Mouse (Mus musculus) hindbrain, embryonic 15.5 days (tissue): ENCODE measurements at regions not wholly inside any gene's neighbourhood (a gene's known extent, or its start where the extent isn't known, plus 50 kb on each side); places are given as distances from the start of the nearest gene placed in this dataset.

ENCODE experiments used
- ATAC-seq: fragments of 200-750 bp; cut with Nextera tagmentation; 2 replicates; pipeline ENCODE4 v1.8.0; 2017; ENCODE audit warnings: low read depth, moderate number of reproducible peaks, moderate TSS enrichment; ENCODE audit not compliant: low FRiP score
- H3K27ac ChIP-seq: fragments of 300-500 bp; sonication (generic); replicated peaks from 2 replicates; pipeline ENCODE4 v1.5.1; 2015; ENCODE audit warnings: mild to moderate bottlenecking, inconsistent platforms
- H3K27me3 ChIP-seq: fragments of 300-500 bp; sonication (generic); 2 replicates; pipeline ENCODE4 v1.6.1; 2015; ENCODE audit warnings: control low read depth, inconsistent platforms
- H3K36me3 ChIP-seq: fragments of 300-500 bp; sonication (generic); 2 replicates; pipeline ENCODE4 v1.6.1; 2015; ENCODE audit warnings: control low read depth, inconsistent platforms
- H3K4me1 ChIP-seq: fragments of 300-500 bp; sonication (generic); replicated peaks from 2 replicates; pipeline ENCODE4 v1.6.1; 2015; ENCODE audit warnings: control low read depth, inconsistent platforms
- H3K4me2 ChIP-seq: fragments of 300-500 bp; sonication (generic); 2 replicates; pipeline ENCODE4 v1.6.1; 2015; ENCODE audit warnings: moderate library complexity, mild to moderate bottlenecking, inconsistent platforms
- H3K4me3 ChIP-seq: fragments of 300-500 bp; sonication (generic); 2 replicates; pipeline ENCODE4 v1.5.1; 2015; ENCODE audit warnings: mild to moderate bottlenecking, inconsistent platforms
- H3K9ac ChIP-seq: fragments of 300-500 bp; sonication (generic); 2 replicates; pipeline ENCODE4 v1.6.1; 2015; ENCODE audit warnings: inconsistent platforms
- H3K9me3 ChIP-seq: fragments of 300-500 bp; sonication (generic); 2 replicates; pipeline ENCODE4 v1.6.1; 2016; ENCODE audit warnings: control low read depth, inconsistent platforms
- WGBS: fragments of 180-500 bp; shearing (Covaris S2); methylation state at CpG from one replicate; pipeline ENCODE4 v1.1.7; 2015; 5-methylcytosine and 5-hydroxymethylcytosine counted together

DNA sequence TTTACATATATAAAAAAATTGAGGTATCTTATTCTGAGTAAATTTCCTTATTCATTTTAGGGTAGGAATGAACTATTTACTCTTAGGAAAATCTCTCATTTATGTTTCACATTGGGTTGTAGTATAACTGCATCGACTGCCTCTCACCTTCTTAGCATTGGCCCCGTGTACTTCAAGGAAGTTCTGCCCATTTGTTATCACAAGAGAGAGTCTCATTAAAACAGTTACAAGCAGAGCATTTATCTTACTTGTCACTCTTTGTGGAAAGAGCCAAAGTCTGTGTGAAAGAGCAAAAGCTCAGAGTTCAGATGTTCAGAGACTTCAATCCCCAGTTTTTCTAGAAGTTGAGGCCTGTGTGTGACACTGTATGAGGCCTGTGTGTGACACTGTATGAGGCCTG is 323.6 kb downstream of the Gpat3 start:
- Histone ChIP-seq H3K4me1 (no peaks in the 10 kb centered on the region), H3K4me3 (no peak overlapping the region), H3K27ac (no peak overlapping the region), H3K36me3 (no peaks in the 10 kb centered on the region), H3K27me3 (no peaks in the 10 kb centered on the region), H3K4me2 (no peak overlapping the region), H3K9me3 (no peaks in the 10 kb centered on the region), H3K9ac (no peak overlapping the region)
- 67% methylated on average over 2 of the region's 2 CpGs for WGBS
- no peak for ATAC-seq

DNA sequence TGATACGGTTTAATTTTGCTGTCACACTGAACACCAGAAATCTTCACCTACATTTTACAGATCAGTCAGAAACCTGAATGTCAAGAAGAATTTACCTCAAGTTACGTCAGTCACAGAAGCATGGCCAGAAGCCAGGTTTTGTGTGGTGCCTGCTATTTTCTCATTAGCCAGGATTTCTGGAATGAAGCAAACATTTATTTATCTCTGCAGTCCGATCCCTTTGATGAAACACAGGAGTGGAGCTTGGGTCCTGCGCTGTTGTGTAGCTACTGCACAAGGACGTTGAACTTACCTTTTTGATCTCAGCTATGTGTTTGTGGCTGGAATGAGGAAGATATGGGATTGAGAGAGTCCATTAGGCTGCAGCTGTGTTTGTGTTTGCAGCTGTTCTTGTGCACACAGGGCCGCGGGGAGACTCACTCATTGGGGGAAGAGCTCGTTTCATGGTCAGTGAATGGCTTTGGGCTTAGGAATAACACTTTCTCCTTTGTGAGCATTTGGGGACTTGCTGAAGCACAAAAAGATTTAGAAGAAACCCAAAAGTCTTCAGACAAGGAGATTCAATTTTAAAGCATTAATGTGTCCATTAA is 318.2 kb downstream of the Gpat3 start:
- no peak overlapping the region for H3K4me3 ChIP-seq
- H3K9ac ChIP-seq: no peak overlapping the region
- H3K4me2 ChIP-seq: no peak overlapping the region
- peaks cover 3% of the 10 kb centered on the region; the same call in 1 of the 2 replicates for H3K4me1 ChIP-seq
- no peaks in the 10 kb centered on the region for H3K36me3 ChIP-seq
- 62% methylated on average over 8 of the region's 8 CpGs for WGBS
- H3K9me3 ChIP-seq: no peaks in the 10 kb centered on the region
- ATAC-seq: no peak
- H3K27ac ChIP-seq: no peak overlapping the region
- H3K27me3 ChIP-seq: no peaks in the 10 kb centered on the region

DNA sequence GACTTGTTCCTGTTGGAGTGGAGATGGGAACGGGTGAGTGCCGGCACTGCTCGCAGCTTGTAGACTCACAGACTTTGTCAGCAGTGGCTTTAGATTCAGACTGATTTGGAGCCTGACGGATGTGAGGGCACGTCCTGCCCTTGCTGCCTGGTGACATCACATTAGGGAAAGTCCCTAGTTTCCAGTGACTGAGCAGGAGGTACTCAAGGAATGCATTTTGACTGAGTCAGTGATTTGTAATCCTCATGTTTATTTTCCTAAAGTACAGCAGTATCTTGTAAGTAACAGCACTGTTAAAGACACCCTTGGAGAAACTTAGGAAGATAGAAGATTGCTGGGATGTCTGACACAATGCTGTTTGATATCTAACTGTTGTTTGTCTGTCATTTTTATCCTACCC is 317.6 kb downstream of the Gpat3 start:
- peaks cover 3% of the 10 kb centered on the region; the same call in 1 of the 2 replicates for H3K4me1 ChIP-seq
- no peak overlapping the region for H3K27ac ChIP-seq
- H3K27me3 ChIP-seq: no peaks in the 10 kb centered on the region
- H3K9ac ChIP-seq: no peak overlapping the region
- WGBS: 52% methylated on average over 5 of the region's 5 CpGs
- H3K4me3 ChIP-seq: no peak overlapping the region
- no peaks in the 10 kb centered on the region for H3K9me3 ChIP-seq
- H3K36me3 ChIP-seq: no peaks in the 10 kb centered on the region
- no peak for ATAC-seq
- H3K4me2 ChIP-seq: no peak overlapping the region

DNA sequence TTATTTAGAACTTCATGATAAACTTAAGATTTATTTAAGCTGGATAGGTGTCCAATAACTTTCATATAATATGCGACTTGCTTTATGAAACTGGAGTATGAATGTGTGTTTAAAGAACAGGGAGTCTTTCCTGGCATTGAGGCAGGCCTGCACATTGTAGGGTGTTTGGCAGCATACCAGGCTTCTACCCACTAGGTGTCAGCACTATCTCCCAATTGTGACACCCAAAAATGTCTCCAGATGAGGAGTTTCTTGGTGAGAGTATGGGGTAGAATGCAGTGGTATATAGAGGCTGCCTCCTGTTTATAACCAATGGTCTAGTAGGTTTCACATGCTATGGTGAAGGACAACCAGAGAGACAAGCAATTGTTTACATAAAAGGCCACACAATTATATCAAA is 311.9 kb downstream of the Gpat3 start:
- no peaks in the 10 kb centered on the region for H3K4me1 ChIP-seq
- H3K36me3 ChIP-seq: no peaks in the 10 kb centered on the region
- no peak overlapping the region for H3K9ac ChIP-seq
- 83% methylated on average over 1 of the region's 1 CpGs for WGBS
- H3K4me2 ChIP-seq: no peak overlapping the region
- H3K27me3 ChIP-seq: no peaks in the 10 kb centered on the region
- no peak overlapping the region for H3K4me3 ChIP-seq
- H3K9me3 ChIP-seq: no peaks in the 10 kb centered on the region
- no peak overlapping the region for H3K27ac ChIP-seq
- no peak for ATAC-seq

DNA sequence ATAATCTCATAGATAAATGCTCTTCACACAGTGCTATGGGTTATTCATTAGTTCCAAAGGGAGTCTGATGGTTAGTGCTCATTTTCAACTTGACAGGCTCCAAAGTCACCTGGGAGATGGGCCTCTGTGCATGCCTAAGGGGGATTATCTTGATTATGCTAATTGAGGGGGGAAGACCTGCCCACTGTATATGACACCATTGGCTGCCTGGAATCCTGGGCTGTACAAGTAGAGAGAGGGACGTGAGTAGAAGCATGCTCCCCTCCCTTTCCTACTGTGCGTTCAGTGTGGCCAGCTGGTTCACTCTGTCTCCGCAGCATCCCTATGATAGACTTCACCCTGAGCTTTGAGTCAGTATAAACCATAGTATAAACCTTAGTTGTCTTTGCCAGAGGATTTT is 300.8 kb downstream of the Gpat3 start:
- no peak for ATAC-seq
- WGBS: 64% methylated on average over 3 of the region's 3 CpGs
- no peak overlapping the region for H3K27ac ChIP-seq
- H3K4me3 ChIP-seq: no peak overlapping the region
- no peak overlapping the region for H3K9ac ChIP-seq
- no peaks in the 10 kb centered on the region for H3K36me3 ChIP-seq
- H3K4me2 ChIP-seq: no peak overlapping the region
- no peaks in the 10 kb centered on the region for H3K9me3 ChIP-seq
- no peaks in the 10 kb centered on the region for H3K4me1 ChIP-seq
- no peaks in the 10 kb centered on the region for H3K27me3 ChIP-seq

DNA sequence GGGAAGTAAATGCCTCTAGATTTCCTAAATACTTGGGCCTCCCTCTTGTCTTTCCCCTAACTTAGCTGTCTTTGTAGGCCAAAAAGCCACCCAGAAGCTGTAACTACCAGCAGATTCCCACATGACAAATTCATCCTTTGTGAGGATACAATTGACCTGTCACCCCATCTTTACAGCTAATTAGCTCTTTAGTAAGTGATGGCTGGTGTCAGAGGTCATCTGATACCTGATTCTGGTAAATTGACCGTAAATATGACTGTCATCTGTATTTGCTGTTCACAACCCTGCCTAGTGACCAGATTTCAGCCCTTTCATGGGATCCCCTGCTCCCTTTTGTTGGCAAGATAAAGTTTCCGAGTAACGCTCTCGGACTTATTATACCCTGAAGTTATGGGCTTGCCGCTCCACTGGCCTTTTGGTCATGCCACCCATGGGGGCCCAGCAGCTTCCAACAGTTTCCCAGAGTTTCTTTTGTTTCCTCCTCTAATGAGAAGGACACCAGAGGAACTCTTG is 279.5 kb downstream of the Gpat3 start:
- H3K27ac ChIP-seq: no peak overlapping the region
- no peak overlapping the region for H3K4me2 ChIP-seq
- WGBS: 16% methylated on average over 5 of the region's 5 CpGs
- no peak for ATAC-seq
- H3K4me1 ChIP-seq: no peaks in the 10 kb centered on the region; the same call in 1 of the 2 replicates
- H3K36me3 ChIP-seq: no peaks in the 10 kb centered on the region
- H3K27me3 ChIP-seq: peaks cover 67% of the 10 kb centered on the region
- H3K9ac ChIP-seq: no peak overlapping the region
- H3K4me3 ChIP-seq: no peak overlapping the region
- H3K9me3 ChIP-seq: no peaks in the 10 kb centered on the region

DNA sequence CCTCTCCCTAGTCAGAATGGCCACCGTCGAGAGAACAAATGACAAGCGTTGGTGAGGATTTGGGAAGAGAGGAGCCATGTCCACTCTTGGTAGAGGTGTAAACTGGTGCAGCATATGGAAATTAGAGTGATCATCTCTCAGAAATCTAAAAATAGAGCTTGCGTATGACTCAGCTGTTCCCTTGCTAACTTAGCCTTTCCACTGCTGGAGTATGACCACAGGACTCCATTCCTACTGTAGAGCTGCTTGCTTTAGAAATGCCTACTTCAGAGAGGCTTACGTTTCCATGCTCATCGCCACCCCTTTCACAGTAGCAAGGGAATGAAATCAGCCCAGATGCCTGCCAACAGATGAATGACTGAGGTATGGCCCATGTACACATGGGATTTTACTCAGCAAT is 277.4 kb downstream of the Gpat3 start:
- Histone ChIP-seq H3K36me3 (no peaks in the 10 kb centered on the region), H3K27me3 (peaks cover 63% of the 10 kb centered on the region), H3K9me3 (no peaks in the 10 kb centered on the region), H3K4me1 (no peaks in the 10 kb centered on the region; the same call in 1 of the 2 replicates), H3K27ac (no peak overlapping the region), H3K4me2 (no peak overlapping the region), H3K9ac (no peak overlapping the region), H3K4me3 (no peak overlapping the region)
- 92% methylated on average over 6 of the region's 6 CpGs for WGBS
- no peak for ATAC-seq

DNA sequence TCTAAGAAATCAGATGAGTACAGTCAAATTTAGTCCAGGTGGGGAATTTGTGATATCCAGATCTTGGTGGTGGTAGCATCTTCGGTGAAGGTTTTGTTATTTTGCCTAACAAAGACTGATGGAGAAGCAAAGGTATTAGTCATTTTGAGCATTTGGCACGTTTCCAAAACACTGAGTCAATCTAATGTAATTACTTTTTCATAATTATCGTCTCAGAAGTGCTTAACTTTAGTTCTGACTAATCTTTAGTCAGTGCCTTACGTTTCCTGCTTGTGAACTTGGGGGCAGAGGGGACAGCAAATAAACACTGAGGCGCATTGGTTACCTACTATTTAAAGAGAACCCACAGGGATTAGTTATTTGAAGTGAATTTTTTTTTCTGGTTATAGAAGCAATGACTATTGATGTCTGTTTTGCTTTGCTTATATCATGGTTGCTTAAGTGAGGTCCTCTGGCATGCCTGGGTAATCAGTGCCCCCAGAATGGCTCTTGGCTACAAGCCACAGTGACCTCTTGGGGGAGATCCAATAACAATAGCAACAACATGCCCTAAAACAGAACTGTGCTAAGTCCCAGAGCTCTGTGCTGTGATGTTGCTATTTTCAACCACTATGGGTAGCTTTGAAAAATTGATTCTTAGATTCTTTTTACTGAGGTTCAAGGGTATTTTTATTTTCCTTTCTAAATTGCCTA is 275.1 kb downstream of the Gpat3 start:
- Histone ChIP-seq H3K4me2 (no peak overlapping the region), H3K27ac (no peak overlapping the region), H3K4me3 (no peak overlapping the region), H3K9ac (no peak overlapping the region), H3K4me1 (no peaks in the 10 kb centered on the region; the same call in 1 of the 2 replicates), H3K36me3 (no peaks in the 10 kb centered on the region), H3K27me3 (peaks cover 55% of the 10 kb centered on the region), H3K9me3 (no peaks in the 10 kb centered on the region)
- no peak for ATAC-seq
- WGBS: 60% methylated on average over 5 of the region's 5 CpGs

DNA sequence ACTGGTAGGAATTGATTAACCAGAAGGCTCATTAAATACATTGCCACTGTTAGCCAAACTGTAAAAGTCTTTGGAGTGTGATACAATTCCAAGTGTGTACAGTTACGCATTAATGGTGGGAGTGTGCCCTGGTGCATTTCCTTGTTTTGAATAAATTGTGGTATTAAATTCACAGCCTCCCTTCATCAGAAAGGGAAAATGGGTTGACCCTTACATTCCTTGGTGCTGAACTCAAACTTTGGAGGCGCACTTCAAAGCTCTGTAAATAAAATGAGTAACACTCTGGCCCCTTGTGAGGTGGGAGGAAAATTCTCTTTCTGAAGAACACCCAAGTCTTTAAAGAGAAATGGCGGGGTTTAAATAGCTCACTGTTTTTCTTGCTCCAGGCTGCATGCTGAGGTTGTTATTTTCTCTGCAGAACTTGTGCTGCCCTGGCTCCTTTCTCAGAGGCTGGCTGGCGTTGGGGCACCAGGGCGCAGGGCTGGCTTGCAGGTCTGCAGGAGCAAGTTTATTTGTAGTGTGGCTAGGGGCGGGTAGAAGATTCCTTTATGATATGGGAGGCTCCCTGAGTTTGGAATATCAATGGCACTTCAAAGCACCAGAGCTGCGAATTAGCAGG is 266.7 kb downstream of the Gpat3 start:
- Histone ChIP-seq H3K27ac (no peak overlapping the region), H3K4me3 (no peak overlapping the region), H3K4me1 (0 out of 2 replicates have a peak, but pooled peaks cover 4% of the 10 kb centered on the region), H3K9me3 (no peaks in the 10 kb centered on the region), H3K9ac (no peak overlapping the region), H3K27me3 (peaks cover 14% of the 10 kb centered on the region; the same call in 1 of the 2 replicates), H3K4me2 (no peak overlapping the region), H3K36me3 (no peaks in the 10 kb centered on the region)
- 49% methylated on average over 7 of the region's 7 CpGs for WGBS
- ATAC-seq: no peak

DNA sequence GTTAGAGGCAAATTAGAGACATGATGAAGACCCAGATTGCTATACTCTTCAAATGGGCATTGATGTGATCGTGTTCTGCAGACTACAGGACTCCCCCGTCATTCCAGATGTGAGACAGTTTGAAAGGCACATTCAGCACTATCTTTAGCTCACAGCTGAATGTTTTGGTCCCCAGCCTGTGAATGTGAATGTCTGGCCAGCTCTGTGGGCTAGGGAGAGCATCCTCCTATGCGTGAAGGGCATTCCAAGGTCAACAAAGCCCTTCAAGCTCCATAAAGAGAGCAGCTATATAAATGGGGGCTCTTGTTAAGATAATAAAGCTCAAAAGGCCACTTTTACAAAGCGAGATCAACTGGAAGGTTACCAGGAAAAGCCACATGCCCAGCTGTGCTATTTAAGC is 266.1 kb downstream of the Gpat3 start:
- ATAC-seq: no peak
- Histone ChIP-seq H3K36me3 (no peaks in the 10 kb centered on the region), H3K9me3 (no peaks in the 10 kb centered on the region), H3K4me3 (no peak overlapping the region), H3K4me1 (0 out of 2 replicates have a peak, but pooled peaks cover 4% of the 10 kb centered on the region), H3K9ac (no peak overlapping the region), H3K27me3 (0 out of 2 replicates have a peak, but pooled peaks cover 11% of the 10 kb centered on the region), H3K27ac (no peak overlapping the region), H3K4me2 (no peak overlapping the region)
- WGBS: 53% methylated on average over 4 of the region's 4 CpGs

DNA sequence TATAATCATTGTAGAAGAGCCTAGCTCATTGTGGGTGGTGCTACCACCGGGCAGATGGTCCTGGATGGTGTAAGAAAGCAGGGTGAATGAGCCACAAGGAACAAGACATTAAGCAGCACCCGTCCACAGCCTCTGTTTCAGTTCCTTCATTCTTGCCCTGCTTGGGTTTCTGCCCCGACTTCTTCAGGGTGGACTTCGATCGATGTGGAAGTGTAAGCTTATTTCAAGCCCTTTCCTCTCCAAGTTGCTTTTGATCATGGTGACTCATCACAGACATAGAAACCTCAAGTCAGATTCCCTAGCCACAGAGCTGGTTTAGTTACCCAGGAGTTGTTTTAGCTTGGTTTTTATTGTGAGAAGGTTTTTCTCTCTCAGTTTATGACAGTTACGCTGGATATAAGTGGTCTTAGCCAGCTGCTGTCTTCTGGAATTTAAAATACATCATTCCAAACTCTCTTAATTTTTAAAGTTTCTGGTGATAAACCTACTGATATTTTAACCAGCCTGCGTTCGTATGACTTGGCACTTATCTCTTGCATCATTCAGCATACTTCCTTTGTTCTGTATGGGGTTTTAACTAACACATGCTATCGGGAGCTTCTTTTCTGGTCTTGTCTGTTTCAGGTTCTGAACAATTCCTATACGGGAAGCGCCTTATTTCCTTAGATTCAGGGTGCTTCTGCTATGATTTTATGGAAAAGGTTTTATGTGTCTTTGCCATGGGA is 255.6 kb downstream of the Gpat3 start:
- H3K36me3 ChIP-seq: no peaks in the 10 kb centered on the region
- no peak overlapping the region for H3K9ac ChIP-seq
- no peak overlapping the region for H3K27ac ChIP-seq
- H3K4me2 ChIP-seq: no peak overlapping the region
- 0 out of 2 replicates have a peak, but pooled peaks cover 9% of the 10 kb centered on the region for H3K27me3 ChIP-seq
- H3K9me3 ChIP-seq: no peaks in the 10 kb centered on the region
- no peak for ATAC-seq
- no peak overlapping the region for H3K4me3 ChIP-seq
- 90% methylated on average over 11 of the region's 11 CpGs for WGBS
- no peaks in the 10 kb centered on the region for H3K4me1 ChIP-seq
